Mouse (Mus musculus): ENCODE measurements around the gene Slc2a6. TPM values are rescaled to one million over a fixed set of nuclear protein-coding genes. Genes with fewer than 3 reads are reported as not detected.

Gene Slc2a6
- polyA plus RNA-seq, 1 experiment from 2014 or later, result 0.76 TPM

GRCm38 (mm10) chr2:27026857-27027617 lies 761 bp downstream of the Slc2a6 start:
- no peaks in the 10 kb centered on the region for H3K36me3 ChIP-seq (ENCODE audit: control insufficient read depth, insufficient read depth, low read length)
- H3K9me3 ChIP-seq (ENCODE audit: control insufficient read depth, low read length), result no peaks in the 10 kb centered on the region
- H3K27ac ChIP-seq (ENCODE audit: low read depth), result no peak overlapping the region
- WGBS, result 79% methylated on average over 10 of the region's 10 CpGs
- peaks cover 5% of the 10 kb centered on the region; the same call in 1 of the 2 replicates for H3K4me1 ChIP-seq (replicated peaks; ENCODE audit: control insufficient read depth, insufficient read depth, low read length)
- ATAC-seq (replicated peaks; ENCODE audit: low FRiP score, low TSS enrichment, low read depth) (no peak), DNase-seq (ENCODE audit: low spot score) (no peak)
- peak overlapping the region; percentile 21; the same call in 1 of the 2 replicates for H3K4me3 ChIP-seq (ENCODE audit: low read depth, low read length)
- no peaks in the 10 kb centered on the region for H3K27me3 ChIP-seq (replicated peaks; ENCODE audit: control insufficient read depth, insufficient read depth, low read length)
- no peak overlapping the region for H3K9ac ChIP-seq (ENCODE audit: low read length)
- no peak overlapping the region; the same call in 1 of the 2 replicates for H3K4me2 ChIP-seq (ENCODE audit: low read length)

- H3K4me3 ChIP-seq (ENCODE audit: low read depth, low read length), result no peak overlapping the region
- ATAC-seq (replicated peaks; ENCODE audit: low FRiP score, low TSS enrichment, low read depth), result no peak
- no peak overlapping the region for H3K9ac ChIP-seq (ENCODE audit: low read length)
- H3K27me3 ChIP-seq (replicated peaks; ENCODE audit: control insufficient read depth, insufficient read depth, low read length), result no peaks in the 10 kb centered on the region
- no peaks in the 10 kb centered on the region for H3K9me3 ChIP-seq (ENCODE audit: control insufficient read depth, low read length)
- H3K4me2 ChIP-seq (ENCODE audit: low read length), result no peak overlapping the region
- no peak for DNase-seq (ENCODE audit: low spot score)
- no peaks in the 10 kb centered on the region for H3K36me3 ChIP-seq (ENCODE audit: control insufficient read depth, insufficient read depth, low read length)
- WGBS, result 92% methylated on average over 3 of the region's 3 CpGs
- peaks cover 5% of the 10 kb centered on the region; the same call in 1 of the 2 replicates for H3K4me1 ChIP-seq (replicated peaks; ENCODE audit: control insufficient read depth, insufficient read depth, low read length)
- no peak overlapping the region for H3K27ac ChIP-seq (ENCODE audit: low read depth)
Observed at GRCm38 (mm10) chr2:27026332-27026731, 1.5 kb downstream of the Slc2a6 start.

GRCm38 (mm10) chr2:27025545-27025944 lies 2.3 kb downstream of the Slc2a6 start:
- WGBS, result 86% methylated on average over 3 of the region's 3 CpGs
- Histone ChIP-seq H3K27me3 (replicated peaks; ENCODE audit: control insufficient read depth, insufficient read depth, low read length) (no peaks in the 10 kb centered on the region), H3K4me2 (ENCODE audit: low read length) (no peak overlapping the region), H3K36me3 (ENCODE audit: control insufficient read depth, insufficient read depth, low read length) (peaks cover 1% of the 10 kb centered on the region; the same call in 1 of the 2 replicates), H3K4me1 (replicated peaks; ENCODE audit: control insufficient read depth, insufficient read depth, low read length) (peaks cover 5% of the 10 kb centered on the region; the same call in 1 of the 2 replicates), H3K27ac (ENCODE audit: low read depth) (no peak overlapping the region), H3K4me3 (ENCODE audit: low read depth, low read length) (no peak overlapping the region), H3K9ac (ENCODE audit: low read length) (no peak overlapping the region), H3K9me3 (ENCODE audit: control insufficient read depth, low read length) (no peaks in the 10 kb centered on the region)
- DNase-seq (ENCODE audit: low spot score) (no peak), ATAC-seq (replicated peaks; ENCODE audit: low FRiP score, low TSS enrichment, low read depth) (no peak)

- 83% methylated on average over 14 of the region's 14 CpGs for WGBS
Observed at GRCm38 (mm10) chr2:27024136-27024535, 3.7 kb downstream of the Slc2a6 start.

GRCm38 (mm10) chr2:27022612-27023011 lies 5.2 kb downstream of the Slc2a6 start:
- Histone ChIP-seq H3K4me2 (ENCODE audit: low read length) (no peak overlapping the region), H3K27me3 (replicated peaks; ENCODE audit: control insufficient read depth, insufficient read depth, low read length) (no peaks in the 10 kb centered on the region), H3K27ac (ENCODE audit: low read depth) (no peak overlapping the region), H3K9ac (ENCODE audit: low read length) (no peak overlapping the region), H3K36me3 (ENCODE audit: control insufficient read depth, insufficient read depth, low read length) (peaks cover 28% of the 10 kb centered on the region), H3K9me3 (ENCODE audit: control insufficient read depth, low read length) (no peaks in the 10 kb centered on the region), H3K4me1 (replicated peaks; ENCODE audit: control insufficient read depth, insufficient read depth, low read length) (peaks cover 2% of the 10 kb centered on the region; the same call in 1 of the 2 replicates), H3K4me3 (ENCODE audit: low read depth, low read length) (no peak overlapping the region)
- ATAC-seq (replicated peaks; ENCODE audit: low FRiP score, low TSS enrichment, low read depth) (no peak), DNase-seq (ENCODE audit: low spot score) (no peak)
- 81% methylated on average over 6 of the region's 6 CpGs for WGBS

More at GRCm38 (mm10) chr2:27024136-27024535, 3.7 kb downstream of the Slc2a6 start:
- H3K4me3 ChIP-seq (ENCODE audit: low read depth, low read length), result no peak overlapping the region
- no peak overlapping the region for H3K9ac ChIP-seq (ENCODE audit: low read length)
- H3K27ac ChIP-seq (ENCODE audit: low read depth), result no peak overlapping the region
- DNase-seq (ENCODE audit: low spot score), result no peak
- H3K9me3 ChIP-seq (ENCODE audit: control insufficient read depth, low read length), result no peaks in the 10 kb centered on the region
- peaks cover 13% of the 10 kb centered on the region for H3K36me3 ChIP-seq (ENCODE audit: control insufficient read depth, insufficient read depth, low read length)
- H3K4me2 ChIP-seq (ENCODE audit: low read length), result no peak overlapping the region
- no peaks in the 10 kb centered on the region for H3K27me3 ChIP-seq (replicated peaks; ENCODE audit: control insufficient read depth, insufficient read depth, low read length)
- no peak for ATAC-seq (replicated peaks; ENCODE audit: low FRiP score, low TSS enrichment, low read depth)
- peaks cover 5% of the 10 kb centered on the region; the same call in 1 of the 2 replicates for H3K4me1 ChIP-seq (replicated peaks; ENCODE audit: control insufficient read depth, insufficient read depth, low read length)

- 85% methylated on average over 1 of the region's 1 CpGs for WGBS
- DNase-seq (ENCODE audit: low spot score) (no peak), ATAC-seq (replicated peaks; ENCODE audit: low FRiP score, low TSS enrichment, low read depth) (no peak)
- Histone ChIP-seq H3K36me3 (ENCODE audit: control insufficient read depth, insufficient read depth, low read length) (peaks cover 43% of the 10 kb centered on the region), H3K9me3 (ENCODE audit: control insufficient read depth, low read length) (no peaks in the 10 kb centered on the region), H3K4me1 (replicated peaks; ENCODE audit: control insufficient read depth, insufficient read depth, low read length) (no peaks in the 10 kb centered on the region), H3K4me3 (ENCODE audit: low read depth, low read length) (no peak overlapping the region), H3K4me2 (ENCODE audit: low read length) (no peak overlapping the region), H3K27me3 (replicated peaks; ENCODE audit: control insufficient read depth, insufficient read depth, low read length) (no peaks in the 10 kb centered on the region), H3K9ac (ENCODE audit: low read length) (no peak overlapping the region), H3K27ac (ENCODE audit: low read depth) (no peak overlapping the region)
Observed at GRCm38 (mm10) chr2:27021103-27021502, 6.7 kb downstream of the Slc2a6 start.

GRCm38 (mm10) chr2:27019530-27019929 lies 8.3 kb downstream of the Slc2a6 start:
- Histone ChIP-seq H3K4me1 (replicated peaks; ENCODE audit: control insufficient read depth, insufficient read depth, low read length) (no peaks in the 10 kb centered on the region), H3K36me3 (ENCODE audit: control insufficient read depth, insufficient read depth, low read length) (peaks cover 59% of the 10 kb centered on the region), H3K9ac (ENCODE audit: low read length) (no peak overlapping the region), H3K27me3 (replicated peaks; ENCODE audit: control insufficient read depth, insufficient read depth, low read length) (no peaks in the 10 kb centered on the region), H3K4me2 (ENCODE audit: low read length) (no peak overlapping the region), H3K27ac (ENCODE audit: low read depth) (no peak overlapping the region), H3K4me3 (ENCODE audit: low read depth, low read length) (no peak overlapping the region), H3K9me3 (ENCODE audit: control insufficient read depth, low read length) (no peaks in the 10 kb centered on the region)
- 77% methylated on average over 2 of the region's 2 CpGs for WGBS
- ATAC-seq (replicated peaks; ENCODE audit: low FRiP score, low TSS enrichment, low read depth), result no peak
- DNase-seq (ENCODE audit: low spot score), result no peak

GRCm38 (mm10) chr2:27017802-27018201 lies 10.0 kb downstream of the Slc2a6 start:
- DNase-seq (ENCODE audit: low spot score), result peak; percentile 76
- peaks cover 76% of the 10 kb centered on the region for H3K36me3 ChIP-seq (ENCODE audit: control insufficient read depth, insufficient read depth, low read length)

More at GRCm38 (mm10) chr2:27017802-27018201, 10.0 kb downstream of the Slc2a6 start:
- no peak overlapping the region for H3K4me2 ChIP-seq (ENCODE audit: low read length)
- no peaks in the 10 kb centered on the region for H3K4me1 ChIP-seq (replicated peaks; ENCODE audit: control insufficient read depth, insufficient read depth, low read length)
- 0 out of 2 replicates have a peak, but pooled peaks have one; percentile 52 for ATAC-seq (replicated peaks; ENCODE audit: low FRiP score, low TSS enrichment, low read depth)
- H3K27me3 ChIP-seq (replicated peaks; ENCODE audit: control insufficient read depth, insufficient read depth, low read length), result no peaks in the 10 kb centered on the region
- WGBS, result 52% methylated on average over 5 of the region's 5 CpGs
- H3K27ac ChIP-seq (ENCODE audit: low read depth), result no peak overlapping the region
- no peaks in the 10 kb centered on the region for H3K9me3 ChIP-seq (ENCODE audit: control insufficient read depth, low read length)
- no peak overlapping the region for H3K9ac ChIP-seq (ENCODE audit: low read length)
- H3K4me3 ChIP-seq (ENCODE audit: low read depth, low read length), result no peak overlapping the region
